Mouse (Mus musculus): ENCODE measurements around the gene Gramd1c.

DNA sequence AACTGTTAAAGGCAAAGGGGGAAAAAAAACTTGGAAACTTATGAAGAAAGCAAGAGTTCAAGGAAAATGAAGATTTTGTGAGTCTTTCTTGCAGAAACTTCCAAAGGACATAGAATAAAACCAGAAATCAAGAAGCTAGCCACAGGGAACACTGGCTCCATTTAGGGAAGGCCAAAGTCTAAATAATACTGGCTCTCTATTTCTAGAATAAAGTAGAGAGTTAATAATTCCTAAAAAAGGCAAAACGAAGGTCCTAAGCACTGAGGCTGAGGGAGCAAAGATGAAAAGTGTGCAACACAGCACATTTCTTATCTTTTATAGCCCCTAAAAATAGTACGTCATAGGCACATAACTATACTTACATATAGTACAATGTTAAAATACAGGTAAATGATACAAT lies 42.1 kb upstream of the Gramd1c start:
- TF ChIP-seq CTCF (IDR thresholded peaks at IDR 0.05; ENCODE audit: borderline replicate concordance, extremely low read depth, insufficient read depth, insufficient read length): no peak
- no peak for TF ChIP-seq POLR2A (IDR thresholded peaks at IDR 0.05; ENCODE audit: borderline replicate concordance, extremely low read depth, insufficient read depth, insufficient read length, poor library complexity, severe bottlenecking)

All from brain, embryonic 14.5 days (tissue).